Mouse (Mus musculus) thymus, adult 2 months (tissue): Measurements from ENCODE around the gene Slco2b1. TPM values are rescaled to one million over a fixed set of nuclear protein-coding genes. Genes with fewer than 3 reads are reported as not detected.

Experiments used
- DNase-seq: peaks from one replicate; pipeline ENCODE4 v3.0.0; 2021
- H3K27ac ChIP-seq: fragments of 200-500 bp; 2 replicates; pipeline ENCODE4 v1.5.1; 2012; ENCODE audit warnings: low read length, control low read depth; ENCODE audit not compliant: control insufficient read depth, insufficient read depth
- H3K27me3 ChIP-seq: fragments of 200-500 bp; 2 replicates; pipeline ENCODE4 v1.6.1; 2012; ENCODE audit warnings: mild to moderate bottlenecking, low read length, moderate library complexity, mixed read lengths; ENCODE audit not compliant: control insufficient read depth, insufficient read depth
- H3K36me3 ChIP-seq: fragments of 200-500 bp; 2 replicates; pipeline ENCODE4 v1.6.1; 2012; ENCODE audit warnings: mild to moderate bottlenecking, low read length, moderate library complexity; ENCODE audit not compliant: control insufficient read depth, insufficient read depth
- H3K4me1 ChIP-seq: fragments of 200-500 bp; replicated peaks from 2 replicates; pipeline ENCODE4 v1.6.1; 2012; ENCODE audit warnings: low read length; ENCODE audit not compliant: control insufficient read depth, insufficient read depth
- H3K4me3 ChIP-seq: fragments of 200-500 bp; 2 replicates; pipeline ENCODE4 v1.5.1; 2012; ENCODE audit warnings: mild to moderate bottlenecking, low read length, control low read depth, moderate library complexity; ENCODE audit not compliant: control insufficient read depth, insufficient read depth
- CTCF ChIP-seq: fragments of 200-500 bp; IDR thresholded peaks from 2 replicates; pipeline ENCODE4 v1.5.1; 2012; ENCODE audit warnings: mild to moderate bottlenecking, control low read depth, low read length, moderate library complexity, borderline replicate concordance; ENCODE audit not compliant: control insufficient read depth, poor library complexity, insufficient read depth; ENCODE audit errors: extremely low read depth
- POLR2A ChIP-seq: fragments of 200-500 bp; IDR thresholded peaks from 2 replicates; pipeline ENCODE4 v1.6.1; 2012; ENCODE audit warnings: mild to moderate bottlenecking, low read length, control low read depth, moderate library complexity; ENCODE audit not compliant: control insufficient read depth, poor library complexity, insufficient read depth; ENCODE audit errors: extremely low read depth
- WGBS: fragments of 180-500 bp; shearing (Covaris S2); methylation state at CpG from one replicate; pipeline ENCODE4 v1.1.7; 2018; 5-methylcytosine and 5-hydroxymethylcytosine counted together
- polyA plus RNA-seq: library from polyadenylated mRNA; depleted of rRNA; stranded (reverse); fragments of >200 nt; gene quantifications from 2 replicates; pipeline ENCODE4 v1.2.3, GENCODE M21; 2012

Slco2b1 gene
- polyA plus RNA-seq, 1 experiment = 36.1 TPM

- H3K27me3 ChIP-seq = no peaks in the 10 kb centered on the region
- no peaks in the 10 kb centered on the region for H3K36me3 ChIP-seq
- H3K4me3 ChIP-seq = no peak overlapping the region
- no peak for DNase-seq
- H3K4me1 ChIP-seq = no peaks in the 10 kb centered on the region; the same call in 1 of the 2 replicates
- H3K27ac ChIP-seq = no peak overlapping the region
- TF ChIP-seq CTCF (no peak), POLR2A (no peak)
- WGBS = 42% methylated on average over 4 of the region's 4 CpGs
Observed at GRCm38 (mm10) chr7:99706341-99707037, 4.7 kb downstream of the Slco2b1 start.

- TF ChIP-seq POLR2A (no peak), CTCF (no peak)
- no peaks in the 10 kb centered on the region for H3K27me3 ChIP-seq
- WGBS = 92% methylated on average over 3 of the region's 3 CpGs
- no peak for DNase-seq
- no peaks in the 10 kb centered on the region for H3K36me3 ChIP-seq
- H3K4me1 ChIP-seq = no peaks in the 10 kb centered on the region; the same call in 1 of the 2 replicates
- no peak overlapping the region for H3K4me3 ChIP-seq
- no peak overlapping the region for H3K27ac ChIP-seq
Observed at GRCm38 (mm10) chr7:99704736-99705519, 6.2 kb downstream of the Slco2b1 start.

- no peak overlapping the region for H3K27ac ChIP-seq
- H3K4me3 ChIP-seq = no peak overlapping the region
- no peaks in the 10 kb centered on the region for H3K36me3 ChIP-seq
- TF ChIP-seq CTCF (no peak), POLR2A (no peak)
- no peak for DNase-seq
- no peaks in the 10 kb centered on the region for H3K27me3 ChIP-seq
- WGBS = 83% methylated on average over 6 of the region's 6 CpGs
- H3K4me1 ChIP-seq = no peaks in the 10 kb centered on the region; the same call in 1 of the 2 replicates
Observed at GRCm38 (mm10) chr7:99702201-99702600, 8.9 kb downstream of the Slco2b1 start.

GRCm38 (mm10) chr7:99700641-99701040 lies 10.5 kb downstream of the Slco2b1 start:
- Histone ChIP-seq H3K27me3 (no peaks in the 10 kb centered on the region), H3K27ac (no peak overlapping the region), H3K4me3 (no peak overlapping the region), H3K4me1 (no peaks in the 10 kb centered on the region), H3K36me3 (no peaks in the 10 kb centered on the region)
- 90% methylated on average over 4 of the region's 4 CpGs for WGBS
- DNase-seq = no peak
- TF ChIP-seq POLR2A = no peak

GRCm38 (mm10) chr7:99699709-99700151 lies 11.4 kb downstream of the Slco2b1 start:
- no peak overlapping the region for H3K4me3 ChIP-seq
- H3K36me3 ChIP-seq = no peaks in the 10 kb centered on the region
- H3K27me3 ChIP-seq = no peaks in the 10 kb centered on the region
- TF ChIP-seq CTCF (no peak), POLR2A (no peak)
- H3K4me1 ChIP-seq = no peaks in the 10 kb centered on the region
- no peak overlapping the region for H3K27ac ChIP-seq
- 85% methylated on average over 3 of the region's 3 CpGs for WGBS
- no peak for DNase-seq

- Histone ChIP-seq H3K4me1 (no peaks in the 10 kb centered on the region), H3K36me3 (no peaks in the 10 kb centered on the region), H3K27me3 (no peaks in the 10 kb centered on the region), H3K4me3 (no peak overlapping the region), H3K27ac (no peak overlapping the region)
- TF ChIP-seq POLR2A = no peak
- TF ChIP-seq CTCF = no peak
- WGBS = 82% methylated on average over 3 of the region's 3 CpGs
- DNase-seq = no peak
Observed at GRCm38 (mm10) chr7:99699106-99699505, 12.0 kb downstream of the Slco2b1 start.
